Comparison of ENCODE assay signal across 32 mouse cellular contexts in the genomic region with DNA sequence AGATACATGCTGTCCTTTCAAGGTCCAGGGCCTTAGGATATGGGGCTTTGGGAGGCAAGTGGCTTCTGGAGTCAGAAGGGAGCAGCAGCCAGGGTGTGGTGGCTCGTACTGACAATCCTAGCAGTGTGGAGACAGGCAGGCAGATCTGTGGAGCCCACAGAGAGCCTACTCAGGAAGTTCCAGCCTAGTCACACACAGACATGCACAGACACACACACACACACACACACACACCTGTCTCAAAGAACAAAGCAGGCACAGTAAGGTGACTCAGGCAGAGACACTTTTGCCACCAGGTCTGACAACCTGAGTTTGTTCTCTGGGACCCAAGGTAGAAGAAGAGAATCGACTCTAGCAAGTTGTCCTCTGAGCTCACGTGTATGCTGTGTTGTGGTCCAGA. TPM values are rescaled to one million over a fixed set of nuclear protein-coding genes. Genes with fewer than 3 reads are reported as not detected.
"Had no signal": no experiment of that assay in that cellular context is flagged by ENCODE, and none has a peak within 500 bp of the region (broad histone marks: within the 10 kb centered on the region; RNA-seq: fewer than 3 reads in every experiment).

No protein-coding gene starts in this region.

- H3K9me3 ChIP-seq: kidney, embryonic 15.5 days; limb, embryonic 12.5 days; liver, embryonic 12.5 days; liver, embryonic 15.5 days; lung, embryonic 15.5 days; megakaryocyte, embryonic 14.5 days; midbrain, embryonic 10.5 days; midbrain, embryonic 13.5 days had no signal

- H3K9ac ChIP-seq: kidney, embryonic 15.5 days; limb, embryonic 12.5 days; liver, embryonic 12.5 days; liver, embryonic 15.5 days; lung, embryonic 15.5 days; midbrain, embryonic 13.5 days had no signal

- H3K4me3 ChIP-seq: kidney, embryonic 15.5 days; left cerebral cortex, adult 2 months; limb, embryonic 12.5 days; liver, embryonic 12.5 days; liver, embryonic 15.5 days; lung, embryonic 15.5 days; megakaryocyte, embryonic 14.5 days; midbrain, embryonic 10.5 days; midbrain, embryonic 13.5 days; myocyte had no signal

- H3K4me1 ChIP-seq: kidney, embryonic 15.5 days; limb, embryonic 12.5 days; liver, embryonic 12.5 days; liver, embryonic 15.5 days; lung, embryonic 15.5 days; megakaryocyte, embryonic 14.5 days; midbrain, embryonic 10.5 days; midbrain, embryonic 13.5 days had no signal

- ATAC-seq: liver, embryonic 12.5 days; midbrain, embryonic 13.5 days; midbrain, embryonic 16.5 days had no signal

- H3K27ac ChIP-seq: kidney, embryonic 15.5 days; left cerebral cortex, adult 2 months; limb, embryonic 12.5 days; liver, embryonic 12.5 days; liver, embryonic 15.5 days; lung, embryonic 15.5 days; midbrain, embryonic 10.5 days; midbrain, embryonic 13.5 days; stomach, postnatal 0 days had no signal

- H3K27me3 ChIP-seq: kidney, embryonic 15.5 days; limb, embryonic 12.5 days; liver, embryonic 12.5 days; liver, embryonic 15.5 days; lung, embryonic 15.5 days; midbrain, embryonic 13.5 days had no signal

- H3K36me3 ChIP-seq: kidney, embryonic 15.5 days; limb, embryonic 12.5 days; liver, embryonic 12.5 days; liver, embryonic 15.5 days; lung, embryonic 15.5 days; midbrain, embryonic 10.5 days; midbrain, embryonic 13.5 days had no signal

- DNase-seq: kidney, adult 8-10 months; kidney, postnatal 10 days; kidney, postnatal 36 days; layer of hippocampus, postnatal 36 days; liver; lung, adult 18-20 months; lung, postnatal 10 days; lung, postnatal 36 days; right cerebral cortex, adult 18-20 months; right cerebral cortex, postnatal 14 days; right cerebral cortex, postnatal 4 days; thymus, postnatal 25 days had no signal

- H3K4me2 ChIP-seq: kidney, embryonic 15.5 days; limb, embryonic 12.5 days; liver, embryonic 12.5 days; liver, embryonic 15.5 days; lung, embryonic 15.5 days; midbrain, embryonic 13.5 days had no signal

RNA-seq across cellular contexts. Expression of gene Ccr4, which starts 23.8 kb away (rescaled TPM):
- total RNA-seq: layer of hippocampus, adult 8-10 months; layer of hippocampus, postnatal 10 days; layer of hippocampus, postnatal 36 days; left cerebral cortex, adult 2 months; left cerebral cortex, postnatal 10 days; left cerebral cortex, postnatal 36 days had no signal
- polyA plus RNA-seq: limb, embryonic 12.5 days; liver, embryonic 12.5 days; liver, embryonic 15.5 days; midbrain, embryonic 10.5 days; midbrain, embryonic 13.5 days; midbrain, embryonic 16.5 days; myocyte; neural tube, embryonic 11.5 days; neural tube, embryonic 14.5 days; stomach, embryonic 14.5 days; stomach, postnatal 0 days had no signal

RNA-seq across cellular contexts. Expression of gene C130032M10Rik, which starts 34.6 kb away (rescaled TPM):
- total RNA-seq: layer of hippocampus, adult 8-10 months; layer of hippocampus, postnatal 10 days; layer of hippocampus, postnatal 36 days; left cerebral cortex, adult 2 months; left cerebral cortex, postnatal 10 days; left cerebral cortex, postnatal 36 days; monocyte, adult 5-6 weeks had no signal
- polyA plus RNA-seq: liver, embryonic 15.5 days; lung, embryonic 15.5 days; midbrain, embryonic 13.5 days; midbrain, embryonic 16.5 days; neural tube, embryonic 11.5 days; neural tube, embryonic 14.5 days; stomach, embryonic 14.5 days; stomach, postnatal 0 days had no signal
